Mouse (Mus musculus) right cerebral cortex, adult 18-20 months (tissue): Measurements from ENCODE around the gene Mapk8ip3.

Source experiments
- DNase-seq: peaks from one replicate; pipeline ENCODE4 v3.0.0; 2022; ENCODE audit warnings: mixed read lengths

The Mapk8ip3 gene

GRCm38 (mm10) chr17:24844525-24844924 lies 92.3 kb downstream of the Mapk8ip3 start:
- no peak for DNase-seq

GRCm38 (mm10) chr17:24842631-24843030 lies 94.1 kb downstream of the Mapk8ip3 start:
- no peak for DNase-seq
